Mouse (Mus musculus): ENCODE results near the gene Kcmf1.

DNA sequence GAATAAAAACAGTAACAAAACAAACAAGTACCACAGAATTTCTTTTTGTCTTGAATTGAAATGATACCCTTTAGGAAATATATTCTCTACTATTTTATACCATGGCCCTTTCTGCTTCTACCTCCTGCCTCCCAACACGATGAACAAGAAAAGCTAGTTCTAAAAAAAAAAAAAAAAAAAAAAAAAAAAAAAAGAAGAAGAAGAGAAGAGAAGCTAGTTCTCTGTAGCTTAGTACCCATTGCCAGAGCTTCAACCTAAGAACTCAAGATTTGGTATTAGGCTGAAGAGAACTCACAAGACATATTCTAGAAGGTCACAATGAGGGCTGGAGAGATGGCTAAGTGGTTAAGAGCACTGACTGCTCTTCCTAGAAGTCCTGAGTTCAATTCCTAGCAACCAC lies 14.5 kb downstream of the Kcmf1 start:
- TF ChIP-seq POLR2A (IDR thresholded peaks at IDR 0.05; ENCODE audit: insufficient read depth, low read length) (no peak), CTCF (IDR thresholded peaks at IDR 0.05; ENCODE audit: low read depth, low read length) (no peak), EP300 (IDR thresholded peaks at IDR 0.05; ENCODE audit: insufficient read depth, low read depth, low read length) (no peak)

Measured in ES-Bruce4 (cell line).